Mouse (Mus musculus) E14TG2a.4 (cell line): Measurements from ENCODE around the gene Inf2.

Source experiments
- CTCF ChIP-seq: conservative IDR thresholded peaks from 2 replicates; pipeline ENCODE4 v1.5.1; 2014; ENCODE audit warnings: low read length
- NANOG ChIP-seq: IDR thresholded peaks from 2 replicates; pipeline ENCODE4 v1.6.1; 2014; ENCODE audit warnings: borderline replicate concordance, low read length, mixed read lengths

GRCm38 (mm10) chr12:112633686-112634085 is 45.1 kb downstream of the Inf2 start:
- TF ChIP-seq CTCF (no peak; the same call in 1 of the 2 replicates), NANOG (no peak)
